Mouse (Mus musculus) MEL (cell line): ENCODE measurements around the gene Ncoa3. TPM values are rescaled to one million over a fixed set of nuclear protein-coding genes. Genes with fewer than 3 reads are reported as not detected.

Experiments used
- DNase-seq: peaks from one replicate; pipeline ENCODE4 v3.0.0; 2011; ENCODE audit warnings: low read depth, low spot score
- H3K27ac ChIP-seq: 2 replicates; pipeline ENCODE4 v1.5.1; 2012; ENCODE audit warnings: low read depth, mild to moderate bottlenecking, control low read depth, low read length, moderate library complexity; ENCODE audit not compliant: control insufficient read depth
- H3K27me3 ChIP-seq, 2 experiments: fragments of 150-350 bp in 1 of 2; sonication (generic) in 1 of 2; 2 replicates each; pipeline ENCODE4 v1.6.1; 2012; ENCODE audit warnings: low read length in 2 of 2, mild to moderate bottlenecking in 2 of 2, improper control_type of control experiment in 1 of 2, moderate library complexity in 1 of 2; ENCODE audit not compliant: insufficient read depth in 2 of 2, control insufficient read depth in 1 of 2
- H3K36me3 ChIP-seq, 2 experiments: 2 replicates each; pipeline ENCODE4 v1.6.1; 2012 to 2014; ENCODE audit warnings: low read length in 2 of 2, improper control_type of control experiment in 1 of 2, inconsistent platforms in 1 of 2, mild to moderate bottlenecking in 1 of 2; ENCODE audit not compliant: insufficient read depth in 2 of 2, control insufficient read depth in 1 of 2
- H3K4me1 ChIP-seq, 2 experiments: fragments of 150-350 bp in 1 of 2; sonication (generic) in 1 of 2; 2 replicates each; pipeline ENCODE4 v1.6.1; 2012; ENCODE audit warnings: low read length in 2 of 2, improper control_type of control experiment in 1 of 2, mild to moderate bottlenecking in 1 of 2; ENCODE audit not compliant: insufficient read depth in 2 of 2, control insufficient read depth in 1 of 2
- H3K4me3 ChIP-seq, 2 experiments: fragments of 150-350 bp in 1 of 2; sonication (generic) in 1 of 2; 2 replicates each; pipeline ENCODE4 v1.5.1; 2012; ENCODE audit warnings: low read depth in 2 of 2, low read length in 2 of 2, mild to moderate bottlenecking in 2 of 2, moderate library complexity in 2 of 2, control low read depth in 1 of 2, improper control_type of control experiment in 1 of 2; ENCODE audit not compliant: control insufficient read depth in 1 of 2, insufficient read depth in 1 of 2
- H3K79me2 ChIP-seq: 2 replicates; pipeline ENCODE4 v1.6.1; 2012; ENCODE audit warnings: mild to moderate bottlenecking, low read length, moderate library complexity; ENCODE audit not compliant: control insufficient read depth, poor library complexity, insufficient read depth
- H3K9ac ChIP-seq: 2 replicates; pipeline ENCODE4 v1.6.1; 2012; ENCODE audit warnings: low read depth, mild to moderate bottlenecking, control low read depth, low read length, moderate library complexity; ENCODE audit not compliant: control insufficient read depth, poor library complexity, severe bottlenecking
- H3K9me3 ChIP-seq: fragments of 150-350 bp; sonication (generic); replicated peaks from 2 replicates; pipeline ENCODE4 v1.6.1; 2012; ENCODE audit warnings: mild to moderate bottlenecking, low read length, improper control_type of control experiment, moderate library complexity; ENCODE audit not compliant: insufficient read depth
- ELF1 ChIP-seq: IDR thresholded peaks from 2 replicates; pipeline ENCODE4 v1.6.1; 2014; ENCODE audit warnings: low read depth, mild to moderate bottlenecking, inconsistent platforms, low read length, improper control_type of control experiment, moderate library complexity
- EP300 ChIP-seq, 2 experiments: IDR thresholded peaks; 2 replicates each; pipeline ENCODE4 v1.6.1; 2011; ENCODE audit warnings: improper control_type of control experiment in 2 of 2, low read length in 2 of 2, low read depth in 1 of 2, mild to moderate bottlenecking in 1 of 2
- ETS1 ChIP-seq: IDR thresholded peaks from 2 replicates; pipeline ENCODE4 v1.6.1; 2012; ENCODE audit warnings: low read depth, mild to moderate bottlenecking, inconsistent platforms, low read length, improper control_type of control experiment, moderate library complexity
- HCFC1 ChIP-seq: IDR thresholded peaks from 2 replicates; pipeline ENCODE4 v1.6.1; 2012; ENCODE audit warnings: low read depth, mild to moderate bottlenecking, inconsistent platforms, low read length, improper control_type of control experiment, moderate library complexity
- JUND ChIP-seq: IDR thresholded peaks from 2 replicates; pipeline ENCODE4 v1.6.1; 2011; ENCODE audit warnings: low read depth, mild to moderate bottlenecking, improper control_type of control experiment, low read length
- KAT2A ChIP-seq: conservative IDR thresholded peaks from 2 replicates; pipeline ENCODE4 v1.6.1; 2012; ENCODE audit warnings: low read depth, low read length, improper control_type of control experiment, inconsistent platforms
- MAFK ChIP-seq: IDR thresholded peaks from 2 replicates; pipeline ENCODE4 v1.6.1; 2011; ENCODE audit warnings: low read depth, mild to moderate bottlenecking, low read length, improper control_type of control experiment, borderline replicate concordance
- MAZ ChIP-seq: IDR thresholded peaks from 2 replicates; pipeline ENCODE4 v1.6.1; 2012; ENCODE audit warnings: low read depth, mild to moderate bottlenecking, inconsistent platforms, low read length, improper control_type of control experiment
- MEF2A ChIP-seq: IDR thresholded peaks from 2 replicates; pipeline ENCODE4 v1.6.1; 2014; ENCODE audit warnings: low read depth, mild to moderate bottlenecking, inconsistent platforms, low read length, improper control_type of control experiment; ENCODE audit not compliant: poor library complexity, insufficient replicate concordance, severe bottlenecking; ENCODE audit errors: extremely low read depth
- MYB ChIP-seq: IDR thresholded peaks from 2 replicates; pipeline ENCODE4 v1.6.1; 2011; ENCODE audit warnings: mild to moderate bottlenecking, low read depth, low read length, improper control_type of control experiment
- NELFE ChIP-seq: IDR thresholded peaks from 2 replicates; pipeline ENCODE4 v1.6.1; 2011; ENCODE audit warnings: low read depth, low read length, improper control_type of control experiment
- POLR2AphosphoS2 ChIP-seq: IDR thresholded peaks from 2 replicates; pipeline ENCODE4 v1.6.1; 2011; ENCODE audit warnings: low read length, improper control_type of control experiment
- POLR2AphosphoS5 ChIP-seq: IDR thresholded peaks from 2 replicates; pipeline ENCODE4 v1.6.1; 2012; ENCODE audit warnings: low read depth, borderline replicate concordance, mild to moderate bottlenecking, inconsistent platforms, low read length, moderate library complexity, mixed read lengths
- TCF12 ChIP-seq: IDR thresholded peaks from 2 replicates; pipeline ENCODE4 v1.6.1; 2014; ENCODE audit warnings: low read depth, mild to moderate bottlenecking, inconsistent platforms, low read length, improper control_type of control experiment, moderate library complexity
- USF1 ChIP-seq: IDR thresholded peaks from 2 replicates; pipeline ENCODE4 v1.6.1; 2014; ENCODE audit warnings: low read depth, mild to moderate bottlenecking, inconsistent platforms, low read length, improper control_type of control experiment, moderate library complexity
- ZC3H11A ChIP-seq: IDR thresholded peaks from 2 replicates; pipeline ENCODE4 v1.6.1; 2012; ENCODE audit warnings: low read depth, mild to moderate bottlenecking, inconsistent platforms, low read length, improper control_type of control experiment
- ZMIZ1 ChIP-seq: IDR thresholded peaks from 2 replicates; pipeline ENCODE4 v1.6.1; 2012; ENCODE audit warnings: low read depth, mild to moderate bottlenecking, inconsistent platforms, low read length, improper control_type of control experiment, moderate library complexity
- ZNF384 ChIP-seq: IDR thresholded peaks from 2 replicates; pipeline ENCODE4 v1.6.1; 2012; ENCODE audit warnings: low read depth, mild to moderate bottlenecking, inconsistent platforms, low read length, improper control_type of control experiment
- polyA plus RNA-seq, 2 experiments: library from polyadenylated mRNA; stranded (reverse) in 1 of 2; unstranded in 1 of 2; fragments of >175 nt in 1 of 2; fragments of >200 nt in 1 of 2; gene quantifications; 2 replicates each; pipeline versions ENCODE4 v1.2.1 to v1.2.4; 2012; ENCODE audit warnings: low replicate concordance in 2 of 2, low read depth in 1 of 2; ENCODE audit not compliant: insufficient read length in 2 of 2, insufficient read depth in 1 of 2, missing spikeins in 1 of 2
- total RNA-seq: library from RNA; depleted of rRNA; stranded (reverse); fragments of 300-350 nt; gene quantifications from 2 replicates; pipeline ENCODE4 v1.2.3, GENCODE M21; 2012

The Ncoa3 gene
- total and polyA plus RNA-seq, 3 experiments = 5.7 to 19.8 (median 10.3) TPM

DNA sequence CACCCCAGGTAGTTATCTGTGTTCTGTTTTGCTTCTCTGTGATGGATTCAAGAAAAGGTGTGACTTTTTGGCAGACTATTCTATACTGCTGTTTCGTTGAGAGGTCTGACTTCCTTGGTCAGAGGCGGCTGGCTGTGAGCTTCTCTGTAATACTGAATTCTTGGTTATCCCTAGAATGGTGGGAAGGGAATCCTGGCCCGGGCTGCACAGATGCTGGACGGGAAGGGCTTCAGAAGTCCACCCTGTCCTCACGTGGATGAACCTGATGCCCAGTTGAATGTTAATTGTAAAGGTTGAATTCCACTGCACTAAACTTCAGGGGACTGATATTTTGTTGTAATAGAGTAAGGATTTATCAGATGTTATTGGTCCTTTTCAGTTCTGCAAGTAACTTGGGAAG is 7.4 kb downstream of the Ncoa3 start:
- Histone ChIP-seq H3K4me1 (peaks cover 4 to 5% of the 10 kb centered on the region in 2 experiments; a peak in 2 of 4 replicates), H3K9ac (no peak overlapping the region)
- TF ChIP-seq MAZ (no peak), EP300 (IDR thresholded peaks at IDR 0.05; ENCODE audit: low read depth in 1 of 2, low read length in 2 of 2) (no peak), TCF12 (no peak), HCFC1 (no peak), MAFK (no peak)

DNA sequence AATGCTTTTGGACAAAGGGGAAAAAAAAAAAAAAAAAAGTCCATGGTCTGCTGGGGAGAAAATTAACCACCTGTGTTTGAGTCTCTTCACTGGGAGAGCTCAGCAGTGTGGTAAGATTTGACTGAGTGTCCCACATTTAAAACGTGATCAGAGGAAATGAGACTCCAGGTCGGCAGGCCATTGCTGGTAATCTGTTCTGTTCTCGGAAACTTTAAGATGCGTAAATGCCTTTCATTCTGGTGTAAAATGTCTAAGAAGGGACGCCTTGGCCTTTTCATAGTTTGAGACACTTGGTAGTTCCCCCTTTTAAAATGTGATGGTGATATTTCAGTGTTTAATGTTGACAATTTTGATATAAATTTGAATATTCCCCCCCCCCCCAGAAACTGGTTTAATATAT is 7.8 kb downstream of the Ncoa3 start:
- TF ChIP-seq TCF12 (no peak), KAT2A (no peak), ELF1 (no peak)
- TF ChIP-seq, all 39 proteins: peak for 0
- no peaks in the 10 kb centered on the region for H3K9me3 ChIP-seq
- H3K4me3 ChIP-seq = no peak overlapping the region
- H3K27ac ChIP-seq = no peak overlapping the region
- no peak overlapping the region for H3K9ac ChIP-seq
- H3K79me2 ChIP-seq = peaks cover 11% of the 10 kb centered on the region; the same call in 1 of the 2 replicates
- DNase-seq = no peak
- H3K4me1 ChIP-seq = peaks cover 4 to 5% of the 10 kb centered on the region in 2 experiments; a peak in 2 of 4 replicates
- no peaks in the 10 kb centered on the region for H3K27me3 ChIP-seq
- H3K36me3 ChIP-seq = peaks cover 0 to 6% of the 10 kb centered on the region in 2 experiments; a peak in 2 of 4 replicates

More for the DNA sequence above, 7.4 kb downstream of the Ncoa3 start:
- Histone ChIP-seq H3K27me3 (no peaks in the 10 kb centered on the region), H3K36me3 (peaks cover 0 to 6% of the 10 kb centered on the region in 2 experiments; a peak in 2 of 4 replicates), H3K27ac (no peak overlapping the region), H3K79me2 (peaks cover 12% of the 10 kb centered on the region; the same call in 1 of the 2 replicates), H3K9me3 (no peaks in the 10 kb centered on the region), H3K4me3 (no peak overlapping the region)
- no peak for DNase-seq

DNA sequence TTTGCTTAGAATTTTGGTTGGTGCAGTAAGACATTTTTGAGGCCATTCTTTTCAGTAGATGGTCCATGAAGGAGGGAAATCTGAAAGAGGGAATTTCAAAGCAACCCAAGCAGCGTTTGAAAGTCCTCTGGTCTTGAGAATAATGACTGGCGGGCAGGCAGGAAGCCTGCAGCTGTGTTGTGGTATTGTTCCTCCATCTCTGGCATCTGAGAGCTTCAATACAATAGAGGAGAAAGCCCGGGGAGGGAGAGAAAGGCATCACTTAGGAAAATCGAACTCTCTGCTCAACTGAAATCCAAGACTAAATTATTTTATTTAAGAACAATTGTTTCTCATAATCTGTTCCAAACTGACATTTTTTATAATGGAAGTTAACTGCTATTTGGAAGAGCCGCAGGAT is 8.3 kb downstream of the Ncoa3 start:
- no peak for DNase-seq
- H3K4me3 ChIP-seq = no peak overlapping the region
- peaks cover 7% of the 10 kb centered on the region; the same call in 1 of the 2 replicates for H3K79me2 ChIP-seq
- no peaks in the 10 kb centered on the region for H3K9me3 ChIP-seq
- no peak for TF ChIP-seq MYB
- no peak for TF ChIP-seq JUND
- no peak overlapping the region for H3K27ac ChIP-seq
- H3K27me3 ChIP-seq = no peaks in the 10 kb centered on the region
- H3K9ac ChIP-seq = no peak overlapping the region
- peaks cover 4 to 5% of the 10 kb centered on the region in 2 experiments; a peak in 2 of 4 replicates for H3K4me1 ChIP-seq
- peaks cover 0 to 6% of the 10 kb centered on the region in 2 experiments; a peak in 2 of 4 replicates for H3K36me3 ChIP-seq

DNA sequence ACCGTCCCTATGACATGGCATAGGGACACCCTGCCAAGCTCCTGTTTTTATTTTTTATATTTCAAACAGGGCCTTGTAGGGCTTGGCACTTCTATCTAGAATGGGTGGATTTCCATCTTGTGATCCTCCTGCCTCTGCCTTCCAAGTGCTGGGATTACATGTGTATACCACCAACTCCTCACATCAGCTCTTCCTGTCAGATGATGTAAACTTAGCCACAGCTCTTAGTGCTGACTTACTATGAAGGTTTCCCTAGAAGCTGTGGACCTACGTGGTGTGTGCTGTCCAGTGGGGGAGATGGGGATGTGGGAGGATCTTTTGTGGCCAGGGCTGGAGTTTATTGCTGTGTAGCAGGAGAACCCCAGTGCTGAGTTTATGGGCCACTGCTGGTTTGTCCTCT is 8.9 kb downstream of the Ncoa3 start:
- Histone ChIP-seq H3K4me1 (peaks cover 4 to 5% of the 10 kb centered on the region in 2 experiments; a peak in 2 of 4 replicates), H3K79me2 (peaks cover 7% of the 10 kb centered on the region; the same call in 1 of the 2 replicates), H3K9me3 (no peaks in the 10 kb centered on the region), H3K4me3 (no peak overlapping the region), H3K9ac (no peak overlapping the region), H3K36me3 (peaks cover 0 to 6% of the 10 kb centered on the region in 2 experiments; a peak in 2 of 4 replicates), H3K27me3 (no peaks in the 10 kb centered on the region), H3K27ac (no peak overlapping the region)
- no peak for DNase-seq
- no peak for TF ChIP-seq ZC3H11A
- no peak for TF ChIP-seq HCFC1
- TF ChIP-seq ELF1 = no peak
- no peak for TF ChIP-seq ZNF384
- TF ChIP-seq NELFE = no peak
- TF ChIP-seq MAFK = no peak
- TF ChIP-seq POLR2AphosphoS5 = no peak
- no peak for TF ChIP-seq ZMIZ1
- no peak for TF ChIP-seq USF1
- no peak for TF ChIP-seq POLR2AphosphoS2
- no peak for TF ChIP-seq ETS1
- no peak for TF ChIP-seq JUND
- no peak for TF ChIP-seq MEF2A
